In the genomic region with DNA sequence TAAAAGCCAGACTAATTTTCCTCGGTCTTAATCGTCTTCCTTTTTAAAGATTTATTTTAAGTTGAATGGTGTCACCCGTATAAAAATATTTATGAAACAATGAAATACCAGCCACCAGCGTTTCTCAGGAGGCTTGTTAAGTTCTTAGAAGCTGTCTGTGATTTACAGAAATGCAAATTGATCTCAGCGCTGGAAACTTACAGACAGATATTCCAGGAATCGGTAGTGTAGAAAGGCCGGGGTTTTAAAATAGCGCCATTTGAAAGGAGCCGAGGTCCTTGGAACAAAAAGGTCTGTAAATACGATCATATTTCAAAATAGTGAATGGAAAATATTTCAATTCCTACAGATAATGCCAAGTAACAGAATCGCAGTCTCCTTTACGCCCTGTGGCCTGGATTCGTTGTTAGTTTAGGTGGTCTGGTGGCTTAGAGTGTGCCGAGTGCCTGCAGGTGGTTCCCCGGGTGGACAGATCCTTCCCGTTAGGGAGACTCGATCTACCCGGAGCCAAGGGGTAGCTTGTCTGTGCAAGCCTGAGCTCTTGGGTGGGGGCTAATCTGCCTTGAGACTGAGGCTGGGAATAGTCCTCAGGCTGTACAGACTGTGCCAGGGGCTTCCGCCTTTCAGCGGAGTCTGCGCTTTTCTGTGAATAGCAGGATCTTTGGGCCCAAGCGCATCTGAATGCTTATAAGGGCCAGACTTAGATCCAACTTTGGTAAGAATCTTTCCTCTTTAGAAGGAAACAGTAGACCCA, we compare ENCODE assay signal across 8 mouse cellular contexts. TPM values are rescaled to one million over a fixed set of nuclear protein-coding genes. Genes with fewer than 3 reads are reported as not detected.
A peak's percentile ranks its signal among the peaks of the same experiment; 100 is the strongest.
DNase-seq lines count a peak whose midpoint lies in the region; ATAC-seq lines count a peak whose summit lies in the region.
"Had no signal": no experiment of that assay in that cellular context is flagged by ENCODE, and none has a peak within 500 bp of the region (broad histone marks: within the 10 kb centered on the region; RNA-seq: fewer than 3 reads in every experiment).

No protein-coding gene starts in this region.

- H3K4me2 ChIP-seq in limb, embryonic 12.5 days = peak overlapping the region; percentile 85
- peak overlapping the region; percentile 86 for H3K4me2 ChIP-seq in midbrain, embryonic 16.5 days (ENCODE audit: low read length)

- no peak for ATAC-seq in limb, embryonic 12.5 days (ENCODE audit: insufficient number of reproducible peaks, insufficient read depth, low FRiP score, low TSS enrichment, low read depth)
- 0 out of 2 replicates have a peak, but pooled peaks have one; percentile 23 for ATAC-seq in midbrain, embryonic 16.5 days
- ATAC-seq in megakaryocyte, adult 5-6 weeks (ENCODE audit: poor library complexity, severe bottlenecking) = no peak

- H3K9ac ChIP-seq in limb, embryonic 12.5 days (replicated peaks) = peak overlapping the region; percentile 95
- H3K9ac ChIP-seq in midbrain, embryonic 16.5 days (ENCODE audit: low read depth, low read length) = peak overlapping the region; percentile 65

- H3K4me1 ChIP-seq in limb, embryonic 12.5 days (replicated peaks) = peaks cover 44% of the 10 kb centered on the region
- peaks cover 34% of the 10 kb centered on the region for H3K4me1 ChIP-seq in midbrain, embryonic 16.5 days (ENCODE audit: control insufficient read depth, insufficient read depth, low read length)

- no peaks in the 10 kb centered on the region for H3K36me3 ChIP-seq in limb, embryonic 12.5 days
- H3K36me3 ChIP-seq in midbrain, embryonic 16.5 days (ENCODE audit: control insufficient read depth, insufficient read depth, low read length) = no peaks in the 10 kb centered on the region

- DNase-seq in adipocyte (ENCODE audit: low spot score) = peak; percentile 60
- DNase-seq in cerebellum, adult 8-10 months = peak; percentile 28
- peak; percentile 39 for DNase-seq in gastrocnemius, adult 18-20 months (ENCODE audit: low spot score)
- DNase-seq in induced T-regulatory cell, adult 2 months (ENCODE audit: low read depth) = peak; percentile 7

- WGBS in limb, embryonic 12.5 days = 1% methylated on average over 22 of the region's 22 CpGs
- WGBS in midbrain, embryonic 16.5 days = 1% methylated on average over 22 of the region's 22 CpGs

- 0 out of 2 replicates have a peak, but pooled peaks cover 4% of the 10 kb centered on the region for H3K27me3 ChIP-seq in limb, embryonic 12.5 days
- H3K27me3 ChIP-seq in midbrain, embryonic 16.5 days (ENCODE audit: control insufficient read depth, insufficient read depth, low read depth, low read length) = no peaks in the 10 kb centered on the region

- H3K27ac ChIP-seq in limb, embryonic 12.5 days = peak overlapping the region; percentile 41
- H3K27ac ChIP-seq in midbrain, embryonic 16.5 days (ENCODE audit: low read length) = peak overlapping the region; percentile 65

- H3K9me3 ChIP-seq in limb, embryonic 12.5 days = no peaks in the 10 kb centered on the region
- H3K9me3 ChIP-seq in midbrain, embryonic 16.5 days (replicated peaks; ENCODE audit: control insufficient read depth, low read length, poor library complexity, severe bottlenecking) = no peaks in the 10 kb centered on the region

- H3K4me3 ChIP-seq in limb, embryonic 12.5 days (replicated peaks) = peak overlapping the region; percentile 91
- H3K4me3 ChIP-seq in midbrain, embryonic 16.5 days (ENCODE audit: low read depth, low read length) = peak overlapping the region; percentile 87

RNA-seq across cellular contexts. Expression of gene Tead1, which starts 1.6 kb away (rescaled TPM):
- 100 to 1,000 TPM; 217 to 238 TPM for total RNA-seq in gastrocnemius, adult 18-20 months (2021)
- polyA plus RNA-seq in limb, embryonic 12.5 days (2016; fragmentation: Nextera tagmentation; extraction: Ambion mirVana) = 28.7 and 43.6 TPM in 2 replicates
- polyA plus RNA-seq in midbrain, embryonic 16.5 days (2015; fragmentation: Nextera tagmentation; extraction: Ambion mirVana) = 11.3 and 12.5 TPM in 2 replicates
- 0.14 TPM in 1 of 2 replicates, not detected in the other for total RNA-seq in megakaryocyte, adult 5-6 weeks (2015)
- total RNA-seq in megakaryocyte, adult 5-6 weeks (2017) = not detected in 2 replicates
- polyA plus RNA-seq: erythroblast, embryonic 14.5 days had no signal

Comparison
In these comparisons a context has a peak if more than half of its experiments do, and no peak if none do; other contexts are left out.
1. DNase-seq: peak in every context shown above with its lines; median percentile 60 in adipocyte; 39 in gastrocnemius, adult 18-20 months; 28 in cerebellum, adult 8-10 months; 7 in induced T-regulatory cell, adult 2 months.
2. RNA of gene Tead1, which starts 1.6 kb away (total RNA-seq): 217 to 238 TPM in gastrocnemius, adult 18-20 months; 0.14 TPM in megakaryocyte, adult 5-6 weeks; every median in the first group is over 100 times any median in the second.